Mouse (Mus musculus) cerebellum, postnatal 25 days (tissue): ENCODE measurements at regions not wholly inside any gene's neighbourhood (a gene's known extent, or its start where the extent isn't known, plus 50 kb on each side); places are given as distances from the start of the nearest gene placed in this dataset.

Experiments used
- DNase-seq, 2 experiments: peaks; one replicate each; pipeline ENCODE4 v3.0.0; 2021; ENCODE audit warnings: mixed read lengths in 2 of 2

- no peak for DNase-seq
Measured at GRCm38 (mm10) chr8:115426543-115426942, 281.1 kb downstream of the Maf start.

GRCm38 (mm10) chr8:115425360-115425759 lies 282.2 kb downstream of the Maf start:
- DNase-seq, result no peak

GRCm38 (mm10) chr8:115423682-115424081 lies 283.9 kb downstream of the Maf start:
- DNase-seq, result no peak

GRCm38 (mm10) chr8:115423056-115423455 lies 284.5 kb downstream of the Maf start:
- no peak for DNase-seq

GRCm38 (mm10) chr8:115420536-115420935 lies 287.1 kb downstream of the Maf start:
- DNase-seq, result no peak

- no peak for DNase-seq
Measured at GRCm38 (mm10) chr8:115420131-115420530, 287.5 kb downstream of the Maf start.

GRCm38 (mm10) chr8:115418056-115418455 lies 289.5 kb downstream of the Maf start:
- no peak for DNase-seq

GRCm38 (mm10) chr8:115414061-115414473 lies 293.5 kb downstream of the Maf start:
- no peak for DNase-seq

- peak in 1 of 2 experiments; percentile 22 for DNase-seq
Measured at GRCm38 (mm10) chr8:115411756-115412155, 295.8 kb downstream of the Maf start.

- DNase-seq, result no peak
Measured at GRCm38 (mm10) chr8:115411061-115411460, 296.5 kb downstream of the Maf start.

- DNase-seq, result no peak
Measured at GRCm38 (mm10) chr8:115410191-115410590, 297.4 kb downstream of the Maf start.

GRCm38 (mm10) chr8:115407535-115407934 lies 300.1 kb downstream of the Maf start:
- DNase-seq, result no peak

GRCm38 (mm10) chr8:115403601-115404000 lies 304.0 kb downstream of the Maf start:
- no peak for DNase-seq

- peak; percentile 23 to 59 for DNase-seq
Measured at GRCm38 (mm10) chr8:115402471-115403197, 305.0 kb downstream of the Maf start.
